Mouse (Mus musculus) hindbrain, embryonic 13.5 days (tissue): Measurements from ENCODE around the gene B3galt2. TPM values are rescaled to one million over a fixed set of nuclear protein-coding genes. Genes with fewer than 3 reads are reported as not detected.
"Not testable (repeated sequence)": the region's sequence is repeated elsewhere in the genome, so short reads cannot be mapped to it uniquely, and the experiment has no call there.

Experiments
- ATAC-seq: fragments of 200-750 bp; cut with Nextera tagmentation; 2 replicates; pipeline ENCODE4 v1.8.0; 2017; ENCODE audit warnings: moderate TSS enrichment; ENCODE audit not compliant: low FRiP score
- H3K27ac ChIP-seq: fragments of 300-500 bp; sonication (generic); 2 replicates; pipeline ENCODE4 v1.5.1; 2015; ENCODE audit warnings: inconsistent platforms, mild to moderate bottlenecking, moderate library complexity
- H3K27me3 ChIP-seq: fragments of 300-500 bp; sonication (generic); 2 replicates; pipeline ENCODE4 v1.6.1; 2015; ENCODE audit warnings: mild to moderate bottlenecking, inconsistent platforms
- H3K36me3 ChIP-seq: fragments of 300-500 bp; sonication (generic); 2 replicates; pipeline ENCODE4 v1.6.1; 2015; ENCODE audit warnings: mild to moderate bottlenecking, inconsistent platforms
- H3K4me1 ChIP-seq: fragments of 300-500 bp; sonication (generic); replicated peaks from 2 replicates; pipeline ENCODE4 v1.6.1; 2015; ENCODE audit warnings: inconsistent platforms
- H3K4me2 ChIP-seq: fragments of 300-500 bp; sonication (generic); 2 replicates; pipeline ENCODE4 v1.6.1; 2015; ENCODE audit warnings: inconsistent platforms, mild to moderate bottlenecking, moderate library complexity
- H3K4me3 ChIP-seq: fragments of 300-500 bp; sonication (generic); 2 replicates; pipeline ENCODE4 v1.5.1; 2015; ENCODE audit warnings: mild to moderate bottlenecking, inconsistent platforms
- H3K9ac ChIP-seq: fragments of 300-500 bp; sonication (generic); 2 replicates; pipeline ENCODE4 v1.6.1; 2015; ENCODE audit warnings: mild to moderate bottlenecking, inconsistent platforms
- H3K9me3 ChIP-seq: fragments of 300-500 bp; sonication (generic); 2 replicates; pipeline ENCODE4 v1.6.1; 2016; ENCODE audit warnings: inconsistent platforms
- WGBS: fragments of 180-500 bp; shearing (Covaris S2); methylation state at CpG from one replicate; pipeline ENCODE4 v1.1.7; 2015; 5-methylcytosine and 5-hydroxymethylcytosine counted together
- polyA plus RNA-seq: library from polyadenylated mRNA; unstranded; fragments of >200 nt; fragmentation: Nextera tagmentation; extraction: Ambion mirVana; gene quantifications from 2 replicates; pipeline ENCODE4 v1.2.1, GENCODE M21; 2015

Gene B3galt2
- polyA plus RNA-seq, 1 experiment from 2014 or later: 4.8 TPM

GRCm38 (mm10) chr1:143646219-143646618 is 5.8 kb downstream of the B3galt2 start:
- WGBS: 78% methylated on average over 4 of the region's 4 CpGs
- ATAC-seq: no peak
- Histone ChIP-seq H3K9ac (no peak overlapping the region), H3K27ac (0 out of 2 replicates have a peak overlapping the region, but pooled peaks have one; percentile 23), H3K4me1 (peaks cover 15% of the 10 kb centered on the region), H3K36me3 (peaks cover 7% of the 10 kb centered on the region; the same call in 1 of the 2 replicates), H3K4me3 (no peak overlapping the region), H3K27me3 (no peaks in the 10 kb centered on the region), H3K9me3 (no peaks in the 10 kb centered on the region), H3K4me2 (peak overlapping the region; percentile 42; the same call in 1 of the 2 replicates)

- WGBS: 96% methylated on average over 2 of the region's 2 CpGs
- Histone ChIP-seq H3K4me1 (peaks cover 14% of the 10 kb centered on the region), H3K4me2 (no peak overlapping the region), H3K9me3 (no peaks in the 10 kb centered on the region), H3K36me3 (peaks cover 11% of the 10 kb centered on the region; the same call in 1 of the 2 replicates), H3K27ac (no peak overlapping the region), H3K4me3 (no peak overlapping the region), H3K27me3 (no peaks in the 10 kb centered on the region), H3K9ac (no peak overlapping the region)
- no peak for ATAC-seq
Measured at GRCm38 (mm10) chr1:143650317-143650716, 9.9 kb downstream of the B3galt2 start.

DNA sequence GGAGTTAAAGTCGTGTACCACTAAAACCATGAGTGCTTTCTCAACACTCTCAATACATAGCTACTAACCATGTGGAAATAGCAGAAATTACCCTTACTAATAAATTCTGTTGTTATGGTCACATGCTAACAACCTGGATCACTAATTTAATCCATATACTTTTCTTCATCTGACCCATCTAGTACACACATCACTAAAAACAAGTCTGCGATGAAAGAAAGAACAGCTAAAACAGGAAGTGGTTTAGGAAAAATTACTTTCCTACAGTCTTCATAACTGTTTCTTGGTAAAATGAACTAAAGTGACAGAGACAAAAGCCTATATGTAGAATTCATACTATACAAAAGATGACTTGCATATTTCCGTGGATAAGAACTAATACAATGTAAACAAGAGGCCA is 13.2 kb downstream of the B3galt2 start:
- Histone ChIP-seq H3K27ac (no peak overlapping the region), H3K4me2 (no peak overlapping the region), H3K9ac (no peak overlapping the region), H3K27me3 (no peaks in the 10 kb centered on the region), H3K4me3 (no peak overlapping the region), H3K9me3 (no peaks in the 10 kb centered on the region), H3K4me1 (no peaks in the 10 kb centered on the region), H3K36me3 (peaks cover 9% of the 10 kb centered on the region; the same call in 1 of the 2 replicates)
- WGBS: 95% methylated on average over 3 of the region's 3 CpGs
- ATAC-seq: no peak

DNA sequence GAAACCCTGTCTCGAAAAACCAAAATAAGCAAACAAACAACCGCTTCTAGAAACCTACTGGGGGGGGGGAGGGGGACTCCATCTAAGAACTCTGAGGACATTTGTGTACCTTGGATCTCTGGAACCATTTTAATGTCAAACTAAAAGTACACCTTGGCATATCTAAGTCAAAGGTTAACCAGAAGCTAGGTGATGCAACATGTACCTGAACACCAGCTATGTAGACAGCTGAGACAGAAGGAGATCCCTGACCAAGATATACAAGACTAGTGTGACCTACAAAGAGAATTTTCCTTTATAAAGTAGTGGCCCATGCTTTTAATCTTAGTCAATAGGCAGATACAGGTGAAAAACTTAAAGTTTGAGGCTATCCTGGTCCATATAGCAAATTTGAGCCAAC is 22.7 kb downstream of the B3galt2 start:
- peaks cover 27% of the 10 kb centered on the region for H3K36me3 ChIP-seq
- H3K27ac ChIP-seq: no peak overlapping the region
- H3K27me3 ChIP-seq: no peaks in the 10 kb centered on the region
- ATAC-seq: no peak
- H3K4me2 ChIP-seq: no peak overlapping the region
- H3K4me3 ChIP-seq: no peak overlapping the region
- H3K9me3 ChIP-seq: no peaks in the 10 kb centered on the region
- no peak overlapping the region for H3K9ac ChIP-seq
- no peaks in the 10 kb centered on the region for H3K4me1 ChIP-seq
- WGBS: 100% methylated on average over 2 of the region's 2 CpGs

DNA sequence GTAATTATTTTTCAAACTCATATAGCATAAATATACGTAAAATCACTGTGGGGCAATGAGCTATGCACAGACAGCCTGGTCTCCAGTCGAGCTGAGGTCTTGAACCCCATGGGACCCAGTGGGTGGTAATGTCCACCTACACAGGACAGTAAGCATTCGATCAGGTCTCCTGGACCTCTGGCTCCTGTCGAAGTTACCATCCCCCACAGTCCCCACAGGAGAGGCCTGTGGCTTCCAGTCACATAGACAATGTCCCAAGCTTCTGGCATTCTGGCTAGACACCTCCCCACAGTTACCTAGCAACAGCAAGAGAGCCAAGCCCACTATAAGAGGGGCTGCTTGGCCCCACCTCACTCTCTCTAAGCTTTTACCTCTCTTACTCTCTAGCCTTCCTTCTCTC is 24.3 kb downstream of the B3galt2 start:
- H3K9me3 ChIP-seq, H3K4me3 ChIP-seq, H3K27me3 ChIP-seq, H3K27ac ChIP-seq, H3K9ac ChIP-seq, H3K4me1 ChIP-seq, H3K4me2 ChIP-seq: not testable (repeated sequence)
- ATAC-seq: 0 out of 2 replicates have a peak, but pooled peaks have one; percentile 10
- peaks cover 31% of the 10 kb centered on the region for H3K36me3 ChIP-seq
- 93% methylated on average over 4 of the region's 4 CpGs for WGBS

- Histone ChIP-seq H3K27ac (no peak overlapping the region), H3K4me3 (no peak overlapping the region), H3K36me3 (peaks cover 24% of the 10 kb centered on the region), H3K9me3 (no peaks in the 10 kb centered on the region), H3K4me2 (no peak overlapping the region), H3K4me1 (no peaks in the 10 kb centered on the region), H3K27me3 (no peaks in the 10 kb centered on the region), H3K9ac (no peak overlapping the region)
- 85% methylated on average over 4 of the region's 4 CpGs for WGBS
- no peak for ATAC-seq
Measured at GRCm38 (mm10) chr1:143675734-143676361, 35.4 kb downstream of the B3galt2 start.

- Histone ChIP-seq H3K4me1 (no peaks in the 10 kb centered on the region), H3K27ac (no peak overlapping the region), H3K9me3 (no peaks in the 10 kb centered on the region), H3K9ac (no peak overlapping the region), H3K36me3 (peaks cover 44% of the 10 kb centered on the region), H3K27me3 (no peaks in the 10 kb centered on the region), H3K4me2 (no peak overlapping the region), H3K4me3 (no peak overlapping the region)
- WGBS: 97% methylated on average over 5 of the region's 5 CpGs
- no peak for ATAC-seq
Measured at GRCm38 (mm10) chr1:143681108-143681507, 40.6 kb downstream of the B3galt2 start.

GRCm38 (mm10) chr1:143684849-143685248 is 44.4 kb downstream of the B3galt2 start:
- Histone ChIP-seq H3K4me3 (no peak overlapping the region), H3K27ac (no peak overlapping the region), H3K9me3 (no peaks in the 10 kb centered on the region), H3K36me3 (peaks cover 47% of the 10 kb centered on the region), H3K27me3 (no peaks in the 10 kb centered on the region), H3K9ac (no peak overlapping the region), H3K4me1 (no peaks in the 10 kb centered on the region), H3K4me2 (no peak overlapping the region)
- whole genome bisulfite sequencing: 85% methylated on average over 3 of the region's 3 CpGs
- ATAC-seq: no peak

DNA sequence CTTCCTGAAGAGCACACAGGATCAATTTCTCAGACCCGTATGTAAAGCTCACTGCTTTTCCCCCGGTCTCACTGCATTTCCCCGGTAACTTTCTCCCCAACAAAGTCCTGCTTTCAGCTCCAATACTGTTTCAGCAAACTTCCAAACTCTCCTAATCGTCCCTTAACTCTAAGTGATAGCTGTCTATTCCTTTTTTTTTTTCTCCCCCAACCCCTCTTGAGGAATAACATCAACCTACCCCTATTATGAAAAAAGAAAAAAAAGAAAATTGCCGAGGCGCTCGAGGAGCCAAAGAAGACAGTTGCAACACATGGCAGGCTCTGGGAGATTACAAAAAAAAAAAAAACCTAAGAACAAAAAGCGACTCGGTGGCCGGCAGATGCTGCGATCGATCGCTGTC is 61.3 kb downstream of the B3galt2 start:
- H3K27me3 ChIP-seq: no peaks in the 10 kb centered on the region
- no peak for ATAC-seq
- peaks cover 25% of the 10 kb centered on the region for H3K4me1 ChIP-seq
- H3K9me3 ChIP-seq: no peaks in the 10 kb centered on the region
- under 1% methylated on average over 13 of the region's 13 CpGs for WGBS
- peak overlapping the region; percentile 93 for H3K27ac ChIP-seq
- H3K9ac ChIP-seq: peak overlapping the region; percentile 87
- H3K36me3 ChIP-seq: peaks cover 14% of the 10 kb centered on the region
- peak overlapping the region; percentile 71 for H3K4me2 ChIP-seq
- peak overlapping the region; percentile 92 for H3K4me3 ChIP-seq

DNA sequence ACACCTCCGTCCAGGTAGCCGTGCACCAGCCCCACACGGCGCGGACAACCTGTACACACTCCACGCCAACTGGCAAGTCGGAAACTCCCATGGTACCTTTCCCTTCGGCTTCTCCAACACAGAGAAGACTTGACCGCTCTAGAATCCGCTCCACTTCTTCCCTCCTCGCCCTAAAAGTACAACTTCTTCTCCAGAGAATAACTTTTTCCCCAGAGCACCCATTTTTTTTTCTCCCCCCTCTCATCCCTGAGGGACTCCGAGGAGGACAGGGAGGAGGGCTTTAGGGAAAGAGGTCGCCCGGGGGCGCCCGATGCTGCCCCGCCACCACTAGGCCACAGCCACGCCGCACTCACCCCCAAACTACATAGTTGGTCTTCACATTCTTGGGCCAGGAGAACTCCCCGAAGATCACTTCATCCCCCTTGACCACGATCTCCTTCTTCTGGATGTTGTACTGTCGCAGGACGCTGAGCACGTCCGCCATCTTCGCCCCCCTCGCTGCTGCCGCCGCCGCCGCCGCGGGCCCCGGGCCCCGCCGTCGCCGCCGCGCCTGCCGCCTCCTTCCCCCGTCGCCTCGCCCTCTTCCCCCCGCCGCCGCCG is 61.8 kb downstream of the B3galt2 start:
- Histone ChIP-seq H3K27me3 (no peaks in the 10 kb centered on the region), H3K4me3 (peak overlapping the region; percentile 92), H3K36me3 (peaks cover 10% of the 10 kb centered on the region), H3K9ac (peak overlapping the region; percentile 87), H3K9me3 (no peaks in the 10 kb centered on the region), H3K27ac (peak overlapping the region; percentile 93), H3K4me2 (peak overlapping the region; percentile 71), H3K4me1 (peaks cover 25% of the 10 kb centered on the region)
- WGBS: under 1% methylated on average over 29 of the region's 48 CpGs
- peak; percentile 80 for ATAC-seq

- Histone ChIP-seq H3K4me2 (peak within 1 kb of the TSS; percentile 71), H3K36me3 (peaks cover 7% of the 10 kb centered on the region), H3K27ac (peak within 1 kb of the TSS; percentile 93), H3K9ac (peak within 1 kb of the TSS; percentile 87), H3K27me3 (no peaks in the 10 kb centered on the region), H3K4me3 (peak within 1 kb of the TSS; percentile 92), H3K4me1 (peaks cover 25% of the 10 kb centered on the region), H3K9me3 (no peaks in the 10 kb centered on the region)
- WGBS: 0% methylated on average over 27 of the region's 74 CpGs
- peak; percentile 100 for ATAC-seq
Measured at GRCm38 (mm10) chr1:143702741-143703262, 62.3 kb downstream of the B3galt2 start, which contains the start of gene Cdc73. TSS of gene Cdc73 (minus strand) at chr1:143702893.
